Mouse (Mus musculus) embryonic facial prominence, embryonic 15.5 days (tissue): ENCODE results near the gene Pafah2. TPM values are rescaled to one million over a fixed set of nuclear protein-coding genes. Genes with fewer than 3 reads are reported as not detected.

Experiments used
- ATAC-seq: fragments of 200-750 bp; cut with Nextera tagmentation; 2 replicates; pipeline ENCODE4 v1.8.0; 2017; ENCODE audit warnings: low read depth, moderate TSS enrichment; ENCODE audit not compliant: insufficient number of reproducible peaks, low FRiP score, low TSS enrichment
- H3K27ac ChIP-seq: fragments of 300-500 bp; sonication (generic); replicated peaks from 2 replicates; pipeline ENCODE4 v1.5.1; 2015; ENCODE audit warnings: mild to moderate bottlenecking, inconsistent platforms
- H3K27me3 ChIP-seq: fragments of 300-500 bp; sonication (generic); 2 replicates; pipeline ENCODE4 v1.6.1; 2015; ENCODE audit warnings: inconsistent platforms
- H3K36me3 ChIP-seq: fragments of 300-500 bp; sonication (generic); 2 replicates; pipeline ENCODE4 v1.6.1; 2015; ENCODE audit warnings: mild to moderate bottlenecking, inconsistent platforms
- H3K4me1 ChIP-seq: fragments of 300-500 bp; sonication (generic); 2 replicates; pipeline ENCODE4 v1.6.1; 2015; ENCODE audit warnings: inconsistent platforms
- H3K4me2 ChIP-seq: fragments of 300-500 bp; sonication (generic); replicated peaks from 2 replicates; pipeline ENCODE4 v1.6.1; 2015; ENCODE audit warnings: mild to moderate bottlenecking, inconsistent platforms
- H3K4me3 ChIP-seq: fragments of 300-500 bp; sonication (generic); replicated peaks from 2 replicates; pipeline ENCODE4 v1.5.1; 2015; ENCODE audit warnings: mild to moderate bottlenecking, inconsistent platforms
- H3K9ac ChIP-seq: fragments of 300-500 bp; sonication (generic); 2 replicates; pipeline ENCODE4 v1.6.1; 2015; ENCODE audit warnings: inconsistent platforms
- H3K9me3 ChIP-seq: fragments of 300-500 bp; sonication (generic); replicated peaks from 2 replicates; pipeline ENCODE4 v1.6.1; 2016; ENCODE audit warnings: inconsistent platforms
- WGBS: fragments of 180-500 bp; shearing (Covaris S2); methylation state at CpG from one replicate; pipeline ENCODE4 v1.1.7; 2015; 5-methylcytosine and 5-hydroxymethylcytosine counted together
- polyA plus RNA-seq: library from polyadenylated mRNA; unstranded; fragments of >200 nt; fragmentation: Nextera tagmentation; extraction: Ambion mirVana; gene quantifications from 2 replicates; pipeline ENCODE4 v1.2.1, GENCODE M21; 2015

Pafah2 gene
- polyA plus RNA-seq, 1 experiment from 2014 or later: 17.7 TPM

DNA sequence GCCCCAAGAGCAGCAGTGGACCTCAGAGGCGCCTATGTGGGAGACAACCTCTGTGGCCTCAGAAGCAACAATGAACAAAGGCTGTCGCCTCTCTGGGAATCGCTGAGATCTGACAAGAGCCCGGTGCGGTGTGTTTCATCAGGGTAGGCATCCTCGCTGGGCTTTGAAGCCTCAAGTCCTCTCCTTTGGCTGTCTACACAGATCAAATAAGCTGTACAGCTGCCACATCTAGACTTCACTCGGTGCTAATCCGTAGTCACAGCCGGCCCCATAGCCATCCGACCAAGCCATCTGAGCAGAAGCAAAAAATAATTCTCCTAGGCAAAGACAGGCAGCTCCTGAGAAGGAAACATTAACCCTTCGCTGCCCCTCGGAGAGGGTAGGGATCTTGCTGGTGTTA, 69.7 kb downstream of the Pafah2 start:
- H3K36me3 ChIP-seq: peaks cover under 1% of the 10 kb centered on the region
- H3K4me1 ChIP-seq: peaks cover 14% of the 10 kb centered on the region
- H3K4me2 ChIP-seq: no peak overlapping the region
- H3K27ac ChIP-seq: no peak overlapping the region
- WGBS: 40% methylated on average over 12 of the region's 12 CpGs
- no peak for ATAC-seq
- no peak overlapping the region for H3K9ac ChIP-seq
- H3K4me3 ChIP-seq: no peak overlapping the region
- no peaks in the 10 kb centered on the region for H3K9me3 ChIP-seq
- H3K27me3 ChIP-seq: no peaks in the 10 kb centered on the region

DNA sequence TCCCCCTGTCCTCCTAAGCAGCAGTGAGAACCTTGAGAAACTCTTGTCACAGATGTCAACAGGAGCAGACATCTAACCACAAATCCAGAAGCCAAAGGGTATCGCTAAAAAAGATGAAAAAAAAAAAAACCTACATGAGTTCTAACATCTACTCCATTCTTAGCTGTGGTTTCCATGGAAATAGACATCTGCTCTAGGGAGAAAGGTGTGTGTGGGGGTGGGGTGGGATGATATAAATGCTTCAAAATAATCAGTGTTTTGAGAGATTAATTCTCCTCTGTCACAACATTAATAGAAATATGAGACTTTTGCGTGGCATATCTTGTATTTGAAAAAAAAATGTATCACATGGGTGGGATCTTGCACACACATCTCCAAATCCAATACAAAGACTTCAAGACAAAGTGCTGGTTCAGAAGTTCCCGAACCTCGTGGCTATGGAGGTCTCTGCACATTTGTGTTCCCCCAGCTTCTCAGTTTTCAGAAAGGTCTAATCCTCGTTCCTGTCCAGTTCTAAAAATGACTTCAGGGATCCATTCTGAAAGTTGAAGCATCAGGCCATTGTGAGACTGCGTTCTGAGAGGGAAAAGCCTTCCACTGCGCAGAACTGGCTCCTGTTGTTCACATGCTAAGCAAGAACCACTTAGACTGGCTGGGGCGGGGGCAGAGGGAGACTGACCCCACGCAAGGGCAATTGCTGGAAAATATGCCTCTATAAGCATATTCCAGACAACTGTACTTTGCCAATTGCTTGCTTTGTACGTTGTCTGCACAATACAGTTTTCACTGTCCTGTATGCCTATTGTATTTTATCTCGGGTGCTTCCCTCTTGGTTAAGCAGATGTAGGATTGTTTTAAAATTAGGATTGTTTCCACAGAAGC, 70.5 kb downstream of the Pafah2 start:
- WGBS: 61% methylated on average over 11 of the region's 11 CpGs
- Histone ChIP-seq H3K4me3 (peak overlapping the region; percentile 94; the same call in 1 of the 2 replicates), H3K27ac (no peak overlapping the region), H3K4me2 (peak overlapping the region; percentile 91), H3K9ac (no peak overlapping the region), H3K9me3 (no peaks in the 10 kb centered on the region), H3K4me1 (peaks cover 14% of the 10 kb centered on the region), H3K27me3 (no peaks in the 10 kb centered on the region), H3K36me3 (peaks cover 8% of the 10 kb centered on the region)
- ATAC-seq: no peak

DNA sequence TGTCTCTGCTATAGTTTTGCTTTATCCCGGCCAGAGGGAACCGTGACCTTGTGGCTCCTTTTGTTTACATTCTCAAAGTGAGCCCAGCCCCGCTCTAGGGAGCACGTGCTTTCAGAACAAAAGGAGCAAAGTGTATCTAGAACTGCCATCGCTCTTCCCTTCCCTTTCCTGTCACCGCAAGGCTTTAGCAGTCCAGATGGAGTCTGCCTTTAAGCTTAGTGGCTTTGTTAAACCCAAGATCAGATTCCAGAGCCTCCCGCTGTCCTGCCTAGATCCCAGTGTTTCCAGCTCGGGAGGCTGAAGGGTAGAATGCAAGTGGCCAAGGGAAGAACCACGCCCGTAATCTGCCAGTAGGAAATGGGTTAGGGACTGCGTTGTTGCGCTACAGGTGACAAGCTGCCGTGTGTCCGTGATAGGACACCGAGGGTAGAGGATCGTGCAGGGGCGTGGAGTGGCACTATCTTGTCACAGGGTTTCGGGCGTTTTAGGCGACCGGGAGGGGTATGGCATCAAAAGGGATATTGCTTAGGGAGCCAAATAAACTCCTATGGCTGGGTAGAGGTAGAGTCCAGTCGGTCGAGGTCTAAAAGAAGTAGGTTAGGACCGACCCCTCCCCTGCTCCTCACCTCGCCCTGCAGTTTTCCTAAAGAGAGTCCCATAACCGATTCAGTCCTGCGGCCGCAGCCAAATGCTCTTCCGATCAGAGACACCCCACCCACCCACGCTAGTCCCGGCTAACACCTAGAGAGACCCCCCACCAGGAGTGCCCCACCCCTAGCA, 71.5 kb downstream of the Pafah2 start:
- Histone ChIP-seq H3K27ac (peak overlapping the region; percentile 94), H3K4me1 (peaks cover 14% of the 10 kb centered on the region), H3K9ac (peak overlapping the region; percentile 53; the same call in 1 of the 2 replicates), H3K27me3 (no peaks in the 10 kb centered on the region), H3K4me2 (peak overlapping the region; percentile 91), H3K36me3 (peaks cover 17% of the 10 kb centered on the region), H3K4me3 (peak overlapping the region; percentile 94), H3K9me3 (no peaks in the 10 kb centered on the region)
- WGBS: under 1% methylated on average over 31 of the region's 31 CpGs
- peak; percentile 13; the same call in 1 of the 2 replicates for ATAC-seq

DNA sequence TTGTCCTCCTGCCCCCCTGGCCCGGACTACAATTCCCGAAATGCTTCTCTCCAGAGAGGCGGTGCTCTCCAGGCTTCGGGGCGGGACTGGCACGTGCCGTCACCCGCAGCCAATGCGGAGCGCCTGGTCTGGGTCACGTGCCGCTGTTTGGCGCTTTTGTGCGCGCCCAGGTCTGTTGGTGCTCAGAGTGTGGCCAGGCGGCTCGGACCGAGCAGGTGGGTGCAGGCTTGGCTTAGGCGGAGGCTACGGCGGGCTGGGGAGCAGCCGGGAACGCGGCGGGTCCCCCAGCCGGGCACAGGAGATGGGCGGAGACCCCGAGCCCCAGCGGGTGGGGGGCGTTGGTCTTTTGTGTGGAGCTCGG, 72.1 kb downstream of the Pafah2 start, which contains the start of gene Stmn1:
Gene Stmn1, plus strand, starts transcription at position 106 of the 361 bp plus-strand sequence.
- Histone ChIP-seq H3K9me3 (no peaks in the 10 kb centered on the region), H3K27me3 (no peaks in the 10 kb centered on the region), H3K4me2 (peak within 1 kb of the TSS; percentile 91), H3K9ac (peak within 1 kb of the TSS; percentile 80), H3K4me3 (peak within 1 kb of the TSS; percentile 94), H3K36me3 (peaks cover 22% of the 10 kb centered on the region), H3K4me1 (peaks cover 14% of the 10 kb centered on the region), H3K27ac (peak within 1 kb of the TSS; percentile 94)
- under 1% methylated on average over 31 of the region's 31 CpGs for WGBS
- peak; percentile 96 for ATAC-seq

DNA sequence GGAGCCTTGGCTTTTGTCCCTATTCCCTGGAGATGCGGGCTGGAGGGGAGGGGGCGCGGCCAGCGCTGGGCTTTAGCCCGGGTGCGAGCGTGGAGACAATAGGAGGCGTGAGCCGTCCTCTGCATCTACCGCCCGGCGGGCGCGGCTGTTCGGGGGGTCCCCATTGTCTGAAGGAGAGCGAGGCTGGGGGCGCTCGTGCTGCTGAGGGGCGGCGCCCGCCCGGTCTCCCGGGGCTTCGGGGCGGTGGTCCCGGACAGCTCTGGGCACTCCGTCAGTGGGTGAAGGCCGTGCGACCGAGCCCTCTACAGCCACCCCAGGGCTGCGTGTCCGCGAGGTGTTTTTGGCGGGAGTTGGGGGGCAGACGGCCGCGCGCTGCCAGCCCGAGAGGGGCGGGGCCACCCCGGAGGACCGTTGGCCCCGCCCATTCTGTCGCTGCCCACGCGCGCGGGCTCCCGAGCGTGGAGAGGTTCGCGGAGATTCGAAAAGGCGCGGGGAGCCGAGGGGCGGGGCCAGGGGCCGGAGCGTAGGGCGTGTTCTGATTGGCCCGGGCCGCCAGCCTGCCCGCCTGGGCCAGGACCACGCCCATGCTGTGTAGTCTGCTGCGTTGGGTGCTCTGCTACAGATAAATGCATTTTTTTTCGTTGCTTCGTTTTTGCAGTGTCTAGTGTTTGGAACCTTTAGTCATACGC, 72.6 kb downstream of the Pafah2 start:
- peak overlapping the region; percentile 94 for H3K4me3 ChIP-seq
- no peaks in the 10 kb centered on the region for H3K27me3 ChIP-seq
- no peaks in the 10 kb centered on the region for H3K9me3 ChIP-seq
- peak overlapping the region; percentile 91 for H3K4me2 ChIP-seq
- peak overlapping the region; percentile 80 for H3K9ac ChIP-seq
- ATAC-seq: peak; percentile 88
- peak overlapping the region; percentile 94 for H3K27ac ChIP-seq
- H3K36me3 ChIP-seq: peaks cover 23% of the 10 kb centered on the region
- H3K4me1 ChIP-seq: peaks cover 14% of the 10 kb centered on the region
- under 1% methylated on average over 61 of the region's 68 CpGs for WGBS

DNA sequence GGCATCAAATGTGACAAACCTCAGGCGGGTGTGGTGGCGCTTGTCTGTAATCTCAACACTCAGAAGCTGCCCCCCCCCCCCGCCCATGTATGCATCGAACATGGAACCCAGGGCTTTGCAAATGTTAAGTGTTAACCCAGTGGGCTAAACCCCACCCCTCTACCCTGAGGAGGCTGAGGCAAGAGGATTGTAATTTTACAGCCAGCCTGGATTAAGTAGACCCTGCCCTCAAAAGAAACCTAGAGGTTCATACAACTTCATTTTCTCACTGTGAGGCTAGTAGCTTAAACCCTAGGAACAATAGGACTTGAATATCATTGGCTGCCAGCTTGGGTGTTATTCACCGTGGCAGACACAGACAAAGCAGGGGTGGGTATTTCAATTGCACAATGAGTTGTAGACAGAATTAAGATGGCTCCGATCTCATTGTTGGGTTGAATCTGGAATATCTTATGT, 73.2 kb downstream of the Pafah2 start:
- Histone ChIP-seq H3K4me1 (peaks cover 14% of the 10 kb centered on the region), H3K4me2 (peak overlapping the region; percentile 91), H3K9me3 (no peaks in the 10 kb centered on the region), H3K27ac (peak overlapping the region; percentile 94), H3K4me3 (peak overlapping the region; percentile 94), H3K9ac (peak overlapping the region; percentile 10; the same call in 1 of the 2 replicates), H3K36me3 (peaks cover 30% of the 10 kb centered on the region), H3K27me3 (no peaks in the 10 kb centered on the region)
- WGBS: 8% methylated on average over 6 of the region's 6 CpGs
- no peak for ATAC-seq

DNA sequence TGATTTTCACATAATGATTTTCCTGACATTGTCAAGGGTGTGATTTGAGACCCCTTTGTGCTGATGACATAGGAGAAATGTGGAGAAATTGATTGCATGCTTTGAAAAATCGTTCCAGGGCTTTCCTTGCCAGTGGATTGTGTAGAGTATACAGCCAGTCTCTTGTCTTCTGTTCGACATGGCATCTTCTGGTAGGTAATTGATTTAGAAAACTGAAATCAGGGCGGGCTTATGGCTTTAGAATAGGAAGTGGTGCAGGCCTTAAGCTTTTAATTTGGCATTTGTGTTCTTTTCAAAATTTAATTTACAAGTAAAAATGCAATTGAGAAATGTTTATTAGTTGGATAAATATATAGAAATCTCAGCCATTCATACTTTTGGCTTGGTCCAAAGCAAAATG, 73.9 kb downstream of the Pafah2 start:
- Histone ChIP-seq H3K36me3 (peaks cover 36% of the 10 kb centered on the region), H3K4me1 (peaks cover 14% of the 10 kb centered on the region), H3K27ac (no peak overlapping the region), H3K9ac (no peak overlapping the region), H3K4me2 (peak overlapping the region; percentile 91), H3K9me3 (no peaks in the 10 kb centered on the region), H3K27me3 (no peaks in the 10 kb centered on the region), H3K4me3 (peak overlapping the region; percentile 94)
- WGBS: 44% methylated on average over 3 of the region's 3 CpGs
- no peak for ATAC-seq

DNA sequence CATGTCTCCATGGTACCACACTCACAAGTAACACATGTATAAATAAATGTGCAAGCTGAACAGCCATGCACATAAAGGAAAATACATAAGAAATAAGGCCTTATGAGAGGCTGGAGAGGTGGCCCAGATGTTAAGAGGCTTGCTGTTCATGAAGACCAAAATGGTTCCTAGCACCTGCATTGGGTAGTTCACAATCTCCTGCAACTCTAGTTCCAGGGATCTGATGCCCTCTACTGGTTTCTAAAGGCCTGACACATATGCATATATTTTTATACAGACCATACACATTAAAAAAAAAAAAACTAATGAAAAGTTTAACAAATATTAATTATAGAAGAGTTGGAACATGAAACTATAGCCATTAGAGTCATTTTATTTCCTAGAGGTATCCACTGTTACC, 75.3 kb downstream of the Pafah2 start:
- no peak for ATAC-seq
- peaks cover 8% of the 10 kb centered on the region for H3K4me1 ChIP-seq
- H3K27ac ChIP-seq: no peak overlapping the region
- no peak overlapping the region for H3K9ac ChIP-seq
- no peak overlapping the region for H3K4me2 ChIP-seq
- no peaks in the 10 kb centered on the region for H3K9me3 ChIP-seq
- no peak overlapping the region for H3K4me3 ChIP-seq
- H3K27me3 ChIP-seq: no peaks in the 10 kb centered on the region
- H3K36me3 ChIP-seq: peaks cover 46% of the 10 kb centered on the region

DNA sequence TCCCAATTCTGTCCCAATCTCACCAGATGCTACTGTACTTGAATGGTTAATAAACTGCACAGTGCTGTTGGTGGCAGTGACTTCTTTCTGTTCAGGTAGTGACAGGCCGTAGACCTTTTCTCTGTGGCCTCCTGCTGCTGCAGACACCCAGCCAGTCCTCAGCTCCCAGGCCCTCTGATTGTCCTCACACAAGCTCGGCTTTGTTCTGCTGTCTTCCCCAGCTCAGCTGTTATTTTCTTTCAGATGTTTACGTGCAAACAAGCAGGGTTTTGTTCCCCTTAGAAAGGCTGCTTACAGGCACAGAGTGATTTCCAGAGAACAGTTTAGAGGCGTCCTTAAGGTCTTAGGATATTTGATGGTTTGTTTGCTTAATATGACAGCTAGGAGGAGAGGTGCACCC, 77.6 kb downstream of the Pafah2 start:
- Histone ChIP-seq H3K27me3 (no peaks in the 10 kb centered on the region), H3K9me3 (no peaks in the 10 kb centered on the region), H3K36me3 (peaks cover 46% of the 10 kb centered on the region), H3K4me3 (no peak overlapping the region), H3K27ac (no peak overlapping the region), H3K4me2 (no peak overlapping the region), H3K9ac (no peak overlapping the region), H3K4me1 (no peaks in the 10 kb centered on the region; the same call in 1 of the 2 replicates)
- ATAC-seq: no peak
- WGBS: 72% methylated on average over 4 of the region's 4 CpGs

DNA sequence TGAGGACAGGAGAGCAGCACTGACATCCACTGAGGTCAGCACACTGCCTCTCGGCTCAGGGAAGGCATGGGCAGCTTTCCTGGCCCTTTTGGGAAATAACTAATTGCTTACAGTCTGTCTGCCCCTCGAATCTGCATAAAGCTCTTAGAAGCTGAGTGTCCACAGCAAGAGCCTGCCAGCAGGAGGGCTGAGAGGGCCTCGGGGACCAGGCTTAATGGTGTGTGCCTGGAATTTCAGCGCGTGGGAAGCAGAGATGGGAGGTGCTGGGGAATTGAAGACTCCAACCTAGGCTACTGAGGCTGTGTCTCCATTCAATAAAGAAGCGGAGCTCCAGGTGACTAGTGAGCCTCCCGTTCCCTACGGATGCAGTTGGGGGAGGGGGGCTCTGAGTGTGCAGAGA, 78.1 kb downstream of the Pafah2 start:
- Histone ChIP-seq H3K4me1 (no peaks in the 10 kb centered on the region; the same call in 1 of the 2 replicates), H3K9me3 (no peaks in the 10 kb centered on the region), H3K9ac (no peak overlapping the region), H3K27ac (no peak overlapping the region), H3K4me3 (no peak overlapping the region), H3K36me3 (peaks cover 46% of the 10 kb centered on the region), H3K4me2 (no peak overlapping the region), H3K27me3 (no peaks in the 10 kb centered on the region)
- ATAC-seq: no peak
- WGBS: 58% methylated on average over 8 of the region's 8 CpGs

DNA sequence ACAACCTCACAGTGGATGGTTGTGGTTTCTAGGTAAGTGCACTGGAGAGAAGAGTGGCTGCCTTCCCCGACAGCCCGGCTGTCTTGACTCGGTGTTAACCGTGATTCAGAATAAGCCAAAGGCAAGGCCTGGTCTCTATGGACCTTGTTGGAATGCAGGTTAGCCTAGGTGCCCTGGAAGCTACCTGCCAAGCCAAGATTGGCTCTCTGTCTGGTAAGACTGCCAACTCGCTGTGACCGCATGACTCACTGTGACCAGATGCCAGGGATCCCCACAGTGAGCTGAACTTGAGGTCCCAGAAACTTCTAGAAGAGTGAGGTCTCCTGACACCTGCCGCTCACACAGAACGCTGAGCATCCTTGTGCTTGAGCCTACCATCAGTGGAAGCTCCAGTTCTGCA, 80.8 kb downstream of the Pafah2 start:
- WGBS: 84% methylated on average over 8 of the region's 8 CpGs

More for the DNA sequence above, 80.8 kb downstream of the Pafah2 start:
- H3K4me2 ChIP-seq: no peak overlapping the region
- peaks cover 36% of the 10 kb centered on the region for H3K36me3 ChIP-seq
- no peak for ATAC-seq
- H3K4me1 ChIP-seq: no peaks in the 10 kb centered on the region; the same call in 1 of the 2 replicates
- no peaks in the 10 kb centered on the region for H3K9me3 ChIP-seq
- no peak overlapping the region for H3K27ac ChIP-seq
- no peaks in the 10 kb centered on the region for H3K27me3 ChIP-seq
- H3K4me3 ChIP-seq: no peak overlapping the region
- H3K9ac ChIP-seq: no peak overlapping the region
